ENCODE assay signal across 27 mouse cellular contexts in genomic region chr9:118596767-118597166, GRCm38 (mm10). TPM values are rescaled to one million over a fixed set of nuclear protein-coding genes. Genes with fewer than 3 reads are reported as not detected.
DNase-seq lines count a peak whose midpoint lies in the region; ATAC-seq and TF ChIP-seq lines count a peak whose summit lies in the region.
"Had no signal": no experiment of that assay in that cellular context is flagged by ENCODE, and none has a peak within 500 bp of the region (broad histone marks: within the 10 kb centered on the region; RNA-seq: fewer than 3 reads in every experiment).

No protein-coding gene starts in this region.

- H3K9ac ChIP-seq in intestine, postnatal 0 days (ENCODE audit: low read depth, low read length), result no peak overlapping the region
- no peak overlapping the region for H3K9ac ChIP-seq in stomach, embryonic 16.5 days (ENCODE audit: low read length)
- H3K9ac ChIP-seq: embryonic facial prominence, embryonic 12.5 days; embryonic facial prominence, embryonic 15.5 days; forebrain, embryonic 12.5 days; heart, embryonic 13.5 days; hindbrain, embryonic 14.5 days had no signal

- H3K4me1 ChIP-seq in intestine, postnatal 0 days (replicated peaks; ENCODE audit: control insufficient read depth, insufficient read depth, low read length), result peaks cover 5% of the 10 kb centered on the region
- peaks cover 10% of the 10 kb centered on the region for H3K4me1 ChIP-seq in stomach, embryonic 16.5 days (ENCODE audit: control insufficient read depth, insufficient read depth, low read length)

- H3K36me3 ChIP-seq in intestine, postnatal 0 days (ENCODE audit: control insufficient read depth, insufficient read depth), result no peaks in the 10 kb centered on the region
- no peaks in the 10 kb centered on the region for H3K36me3 ChIP-seq in stomach, embryonic 16.5 days (ENCODE audit: control insufficient read depth, insufficient read depth, low read length)
- H3K36me3 ChIP-seq: embryonic facial prominence, embryonic 12.5 days; embryonic facial prominence, embryonic 15.5 days; forebrain, embryonic 12.5 days; heart, embryonic 10.5 days; heart, embryonic 13.5 days had no signal

- H3K4me2 ChIP-seq in intestine, postnatal 0 days (replicated peaks; ENCODE audit: low read depth), result no peak overlapping the region
- no peak overlapping the region for H3K4me2 ChIP-seq in stomach, embryonic 16.5 days (ENCODE audit: low read depth, low read length)
- H3K4me2 ChIP-seq: embryonic facial prominence, embryonic 12.5 days; embryonic facial prominence, embryonic 15.5 days; forebrain, embryonic 12.5 days; heart, embryonic 13.5 days; hindbrain, embryonic 14.5 days had no signal

- WGBS in intestine, postnatal 0 days, result 43% methylated on average over 7 of the region's 7 CpGs
- 56% methylated on average over 7 of the region's 7 CpGs for WGBS in stomach, embryonic 16.5 days

- H3K27ac ChIP-seq in intestine, postnatal 0 days (ENCODE audit: low read depth, low read length), result no peak overlapping the region
- H3K27ac ChIP-seq in stomach, embryonic 16.5 days (ENCODE audit: low read length), result no peak overlapping the region
- H3K27ac ChIP-seq: embryonic facial prominence, embryonic 12.5 days; embryonic facial prominence, embryonic 15.5 days; forebrain, embryonic 12.5 days; hindbrain, embryonic 14.5 days; hindbrain, postnatal 0 days had no signal

- no peak overlapping the region for H3K4me3 ChIP-seq in intestine, postnatal 0 days (ENCODE audit: low read depth, low read length)
- H3K4me3 ChIP-seq in stomach, embryonic 16.5 days (replicated peaks; ENCODE audit: low read length), result no peak overlapping the region
- H3K4me3 ChIP-seq: embryonic facial prominence, embryonic 12.5 days; embryonic facial prominence, embryonic 15.5 days; forebrain, embryonic 12.5 days; heart, embryonic 10.5 days; heart, embryonic 13.5 days had no signal

- intact Hi-C loops in left cerebral cortex, postnatal 36 days (cut with DNase I), result loop anchor here (10.0 kb wide), 1 partner anchor 468 kb away; no protein-coding TSS in a partner anchor

- ATAC-seq in intestine, postnatal 0 days, result peak; percentile 78
- 0 out of 2 replicates have a peak, but pooled peaks have one; percentile 70 for ATAC-seq in stomach, embryonic 16.5 days (ENCODE audit: insufficient read depth, low FRiP score)
- ATAC-seq: CD4-positive, CD25-positive, alpha-beta regulatory T cell, adult 4 months; forebrain, embryonic 16.5 days; hindbrain, postnatal 0 days; inflammation-experienced regulatory T-cells, adult 6 months had no signal

- no peaks in the 10 kb centered on the region for H3K27me3 ChIP-seq in intestine, postnatal 0 days (replicated peaks; ENCODE audit: control insufficient read depth, insufficient read depth, low read length)
- no peaks in the 10 kb centered on the region for H3K27me3 ChIP-seq in stomach, embryonic 16.5 days (ENCODE audit: control insufficient read depth, insufficient read depth, low read length)
- H3K27me3 ChIP-seq: embryonic facial prominence, embryonic 12.5 days; embryonic facial prominence, embryonic 15.5 days; forebrain, embryonic 12.5 days had no signal

- peak; percentile 31 for DNase-seq in R1 (ENCODE audit: low read depth, low spot score)
- DNase-seq in ZHBTc4 (ENCODE audit: low read depth, low spot score), result peak; percentile 42
- no peak for DNase-seq in right cerebral cortex, postnatal 36 days (ENCODE audit: low spot score in 2 of 2)
- no peak for DNase-seq in heart, adult 11 months
- no peak for DNase-seq in left cerebral cortex, postnatal 36 days (ENCODE audit: low spot score in 2 of 2)
- DNase-seq: adrenal gland, postnatal 10 days; adrenal gland, postnatal 36 days; cerebellum, adult 2 months; cerebellum, adult 9-11 months; cerebellum, postnatal 25 days; gastrocnemius, postnatal 10 days; gastrocnemius, postnatal 36 days; heart, postnatal 14 days; heart, postnatal 4 days had no signal

- TF ChIP-seq CTCF in intestine, postnatal 0 days (IDR thresholded peaks at IDR 0.05; ENCODE audit: low read depth), result no peak

- no peaks in the 10 kb centered on the region for H3K9me3 ChIP-seq in intestine, postnatal 0 days (ENCODE audit: control insufficient read depth)
- no peaks in the 10 kb centered on the region for H3K9me3 ChIP-seq in stomach, embryonic 16.5 days (replicated peaks; ENCODE audit: control insufficient read depth, low read length)
- H3K9me3 ChIP-seq: embryonic facial prominence, embryonic 12.5 days; embryonic facial prominence, embryonic 15.5 days; forebrain, embryonic 12.5 days; heart, embryonic 10.5 days; heart, embryonic 13.5 days had no signal

RNA-seq across cellular contexts. Expression of gene Itga9, which starts 9.7 kb away (rescaled TPM):
- 5.9 and 6.2 TPM in 2 replicates for polyA plus RNA-seq in intestine, postnatal 0 days (2015; fragmentation: Nextera tagmentation; extraction: Ambion mirVana)
- polyA plus RNA-seq in stomach, embryonic 16.5 days (2015; fragmentation: Nextera tagmentation; extraction: Ambion mirVana), result 4.7 and 5.5 TPM in 2 replicates
- total RNA-seq in left cerebral cortex, postnatal 36 days (2021), result 1 to 10 TPM; 5.5 to 9.3 TPM
- polyA plus RNA-seq: C2C12 had no signal

Comparison
In these comparisons a context has a peak if more than half of its experiments do, and no peak if none do; other contexts are left out.
1. DNase-seq: peak in R1 (single experiment) and ZHBTc4 (single experiment); none in right cerebral cortex, postnatal 36 days (0 of 2), heart, adult 11 months (single experiment) and left cerebral cortex, postnatal 36 days (0 of 2).